Mouse (Mus musculus): ENCODE data around the gene Tmem273. TPM values are rescaled to one million over a fixed set of nuclear protein-coding genes. Genes with fewer than 3 reads are reported as not detected.

Gene Tmem273
- polyA plus RNA-seq, 1 experiment from 2014 or later: 0.69 TPM

DNA sequence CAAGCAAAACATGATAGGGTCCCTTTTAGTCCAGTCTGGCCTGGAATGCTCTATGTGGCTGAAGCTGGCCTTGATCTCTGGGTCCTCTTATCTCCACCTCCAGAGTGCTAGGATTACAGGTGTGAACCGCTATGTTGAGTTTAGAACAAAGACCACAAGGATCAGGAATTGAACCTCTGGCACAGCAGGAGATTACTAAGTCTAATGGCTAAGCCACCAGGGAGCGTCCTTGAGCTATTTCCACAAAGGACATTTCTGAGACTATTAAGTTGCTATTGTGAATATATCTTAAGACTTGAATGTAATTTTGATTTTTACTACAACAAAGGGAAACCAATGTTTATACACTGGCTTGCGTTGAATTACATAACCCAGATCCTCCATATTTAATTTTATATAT is 13.0 kb upstream of the Tmem273 start:
- no peak overlapping the region for H3K27ac ChIP-seq (ENCODE audit: low read length)
- ATAC-seq: no peak
- WGBS: 47% methylated on average over 3 of the region's 3 CpGs

DNA sequence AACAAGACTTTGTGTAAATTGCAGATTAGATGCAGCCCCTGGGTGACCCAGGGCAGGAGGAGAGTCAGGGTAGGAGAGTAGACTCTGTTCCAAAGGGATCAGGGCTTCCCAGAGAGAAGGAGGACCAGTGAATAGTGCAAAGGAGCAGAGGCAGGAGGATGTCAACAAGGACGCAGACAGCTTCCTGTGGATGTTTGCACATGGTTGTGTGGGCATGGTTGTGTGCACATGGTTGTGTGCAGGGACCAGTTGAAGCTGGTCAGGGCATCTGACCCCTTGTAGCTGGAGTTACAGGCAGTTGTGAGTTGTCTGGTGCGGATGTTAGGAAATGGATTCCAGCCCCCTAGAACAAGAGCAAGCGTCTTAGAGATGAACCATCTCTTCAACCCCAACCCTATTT is 12.3 kb upstream of the Tmem273 start:
- no peak overlapping the region for H3K4me2 ChIP-seq (ENCODE audit: low read length)
- H3K9ac ChIP-seq (ENCODE audit: low read depth, low read length): no peak overlapping the region
- H3K36me3 ChIP-seq (ENCODE audit: control insufficient read depth, insufficient read depth, low read length): no peaks in the 10 kb centered on the region
- no peak for ATAC-seq
- no peaks in the 10 kb centered on the region for H3K27me3 ChIP-seq (ENCODE audit: control insufficient read depth, insufficient read depth, low read depth, low read length)
- no peaks in the 10 kb centered on the region for H3K9me3 ChIP-seq (replicated peaks; ENCODE audit: control insufficient read depth, low read length, poor library complexity, severe bottlenecking)
- no peaks in the 10 kb centered on the region for H3K4me1 ChIP-seq (ENCODE audit: control insufficient read depth, insufficient read depth, low read length)
- H3K27ac ChIP-seq (ENCODE audit: low read length): no peak overlapping the region
- WGBS: 89% methylated on average over 3 of the region's 3 CpGs
- H3K4me3 ChIP-seq (ENCODE audit: low read depth, low read length): no peak overlapping the region

More for the DNA sequence above, 13.0 kb upstream of the Tmem273 start:
- Histone ChIP-seq H3K27me3 (ENCODE audit: control insufficient read depth, insufficient read depth, low read depth, low read length) (no peaks in the 10 kb centered on the region), H3K9ac (ENCODE audit: low read depth, low read length) (no peak overlapping the region), H3K9me3 (replicated peaks; ENCODE audit: control insufficient read depth, low read length, poor library complexity, severe bottlenecking) (no peaks in the 10 kb centered on the region), H3K36me3 (ENCODE audit: control insufficient read depth, insufficient read depth, low read length) (no peaks in the 10 kb centered on the region), H3K4me2 (ENCODE audit: low read length) (no peak overlapping the region), H3K4me3 (ENCODE audit: low read depth, low read length) (no peak overlapping the region), H3K4me1 (ENCODE audit: control insufficient read depth, insufficient read depth, low read length) (no peaks in the 10 kb centered on the region)

DNA sequence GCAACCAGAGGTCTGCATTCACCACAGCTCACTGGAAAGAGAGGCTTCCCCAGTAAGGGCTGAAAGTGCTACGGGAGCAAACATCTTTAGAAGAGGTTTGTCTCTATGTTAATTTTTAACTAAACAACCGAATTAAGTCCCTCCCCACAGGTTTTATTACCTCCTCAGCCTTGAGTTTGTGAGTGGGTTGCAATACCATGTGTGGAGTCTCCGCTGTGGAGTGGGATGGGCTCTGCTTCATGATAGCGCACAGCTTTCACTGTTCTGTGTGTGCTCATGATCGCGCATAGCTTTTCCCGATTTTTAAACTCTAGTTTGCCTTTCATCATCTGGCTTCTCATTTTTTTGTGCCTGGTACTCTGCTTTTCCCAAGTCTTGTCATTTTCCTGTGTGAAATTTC is 9.7 kb upstream of the Tmem273 start:
- WGBS: 91% methylated on average over 7 of the region's 7 CpGs
- no peak for ATAC-seq

DNA sequence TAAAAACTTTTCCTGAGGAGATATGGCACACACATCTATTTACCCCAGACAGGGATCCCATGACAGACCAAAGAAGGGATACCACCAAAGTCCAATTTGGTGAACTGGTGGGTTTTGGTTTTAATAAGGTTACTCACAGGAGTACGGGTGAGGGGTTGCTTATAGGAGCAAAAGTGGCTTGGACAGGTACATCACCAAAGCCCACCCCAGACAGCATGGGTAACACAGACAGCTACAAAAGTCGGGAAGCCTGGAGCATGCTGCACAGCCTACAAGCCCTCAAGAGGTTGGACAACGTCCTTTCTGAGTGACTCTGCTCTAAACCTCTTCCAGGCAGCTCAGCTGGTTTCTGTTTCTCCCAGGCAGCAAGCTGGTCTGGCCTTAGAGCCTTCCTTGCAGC is 7.4 kb upstream of the Tmem273 start:
- Histone ChIP-seq H3K27ac (ENCODE audit: low read length) (no peak overlapping the region), H3K27me3 (ENCODE audit: control insufficient read depth, insufficient read depth, low read depth, low read length) (no peaks in the 10 kb centered on the region), H3K36me3 (ENCODE audit: control insufficient read depth, insufficient read depth, low read length) (no peaks in the 10 kb centered on the region), H3K4me1 (ENCODE audit: control insufficient read depth, insufficient read depth, low read length) (no peaks in the 10 kb centered on the region), H3K9ac (ENCODE audit: low read depth, low read length) (no peak overlapping the region), H3K9me3 (replicated peaks; ENCODE audit: control insufficient read depth, low read length, poor library complexity, severe bottlenecking) (no peaks in the 10 kb centered on the region), H3K4me2 (ENCODE audit: low read length) (no peak overlapping the region), H3K4me3 (ENCODE audit: low read depth, low read length) (no peak overlapping the region)
- ATAC-seq: no peak
- 87% methylated on average over 3 of the region's 3 CpGs for WGBS

More for the DNA sequence above, 9.7 kb upstream of the Tmem273 start:
- H3K4me3 ChIP-seq (ENCODE audit: low read depth, low read length): no peak overlapping the region
- no peaks in the 10 kb centered on the region for H3K36me3 ChIP-seq (ENCODE audit: control insufficient read depth, insufficient read depth, low read length)
- H3K4me2 ChIP-seq (ENCODE audit: low read length): no peak overlapping the region
- no peak overlapping the region for H3K9ac ChIP-seq (ENCODE audit: low read depth, low read length)
- H3K4me1 ChIP-seq (ENCODE audit: control insufficient read depth, insufficient read depth, low read length): no peaks in the 10 kb centered on the region
- no peaks in the 10 kb centered on the region for H3K27me3 ChIP-seq (ENCODE audit: control insufficient read depth, insufficient read depth, low read depth, low read length)
- no peak overlapping the region for H3K27ac ChIP-seq (ENCODE audit: low read length)
- H3K9me3 ChIP-seq (replicated peaks; ENCODE audit: control insufficient read depth, low read length, poor library complexity, severe bottlenecking): no peaks in the 10 kb centered on the region

DNA sequence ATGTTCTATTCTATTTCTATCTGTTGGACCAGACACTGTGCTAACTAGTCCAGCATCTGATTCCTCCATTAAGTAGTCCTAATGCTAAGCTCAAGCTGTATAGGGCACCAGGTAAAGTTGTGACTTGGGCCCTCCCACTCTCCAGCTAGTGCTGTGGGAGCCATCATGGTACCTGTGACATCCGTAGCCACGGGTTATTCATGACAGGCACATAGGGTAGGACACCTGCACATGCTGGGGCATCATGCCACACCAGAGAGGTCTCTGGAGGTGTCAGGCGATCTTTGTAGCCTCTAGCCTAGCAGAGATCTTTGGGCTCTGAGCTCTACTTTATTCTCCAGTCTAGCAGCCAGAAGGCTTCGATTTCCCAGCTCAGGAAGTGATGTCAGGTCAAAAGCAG is 2.9 kb upstream of the Tmem273 start:
- Histone ChIP-seq H3K27ac (ENCODE audit: low read length) (no peak overlapping the region), H3K9ac (ENCODE audit: low read depth, low read length) (no peak overlapping the region), H3K9me3 (replicated peaks; ENCODE audit: control insufficient read depth, low read length, poor library complexity, severe bottlenecking) (no peaks in the 10 kb centered on the region), H3K4me2 (ENCODE audit: low read length) (no peak overlapping the region), H3K4me3 (ENCODE audit: low read depth, low read length) (no peak overlapping the region), H3K27me3 (ENCODE audit: control insufficient read depth, insufficient read depth, low read depth, low read length) (no peaks in the 10 kb centered on the region), H3K36me3 (ENCODE audit: control insufficient read depth, insufficient read depth, low read length) (no peaks in the 10 kb centered on the region), H3K4me1 (ENCODE audit: control insufficient read depth, insufficient read depth, low read length) (no peaks in the 10 kb centered on the region)
- no peak for ATAC-seq
- WGBS: 90% methylated on average over 4 of the region's 4 CpGs

DNA sequence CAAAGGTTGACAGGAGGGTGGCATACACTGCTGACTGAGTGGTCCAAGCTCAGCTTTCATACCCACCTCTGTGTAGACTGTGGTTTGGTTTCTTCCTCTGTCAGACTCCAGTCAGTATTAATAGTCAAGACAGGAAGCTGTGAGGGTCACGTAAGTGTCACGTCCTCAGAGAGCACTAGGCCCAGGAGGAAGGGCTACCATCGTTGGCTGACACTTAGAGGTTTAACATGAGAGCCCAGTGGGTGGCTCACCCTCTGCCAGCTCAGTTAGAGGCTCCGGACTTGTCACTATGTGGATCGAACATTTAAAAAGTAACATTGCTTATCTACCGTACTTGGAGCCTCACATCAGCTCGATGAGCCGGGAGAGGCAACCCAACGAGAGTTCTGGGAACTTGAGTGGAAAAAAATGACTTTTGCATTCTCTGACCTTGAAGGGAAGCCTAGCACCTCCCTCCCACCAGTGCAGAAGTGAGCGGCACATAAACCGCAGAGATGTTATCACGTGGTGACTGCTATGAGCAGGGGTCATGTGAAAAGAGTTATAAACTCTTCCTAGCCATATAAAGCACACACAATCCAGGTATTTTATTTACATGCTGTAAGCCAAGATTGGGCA is 1.5 kb upstream of the Tmem273 start:
- H3K9ac ChIP-seq (ENCODE audit: low read depth, low read length): no peak overlapping the region
- H3K27me3 ChIP-seq (ENCODE audit: control insufficient read depth, insufficient read depth, low read depth, low read length): no peaks in the 10 kb centered on the region
- 82% methylated on average over 12 of the region's 12 CpGs for WGBS
- no peak for ATAC-seq
- H3K4me2 ChIP-seq (ENCODE audit: low read length): no peak overlapping the region
- H3K4me3 ChIP-seq (ENCODE audit: low read depth, low read length): no peak overlapping the region
- H3K9me3 ChIP-seq (replicated peaks; ENCODE audit: control insufficient read depth, low read length, poor library complexity, severe bottlenecking): no peaks in the 10 kb centered on the region
- H3K4me1 ChIP-seq (ENCODE audit: control insufficient read depth, insufficient read depth, low read length): no peaks in the 10 kb centered on the region
- H3K27ac ChIP-seq (ENCODE audit: low read length): no peak overlapping the region
- no peaks in the 10 kb centered on the region for H3K36me3 ChIP-seq (ENCODE audit: control insufficient read depth, insufficient read depth, low read length)

DNA sequence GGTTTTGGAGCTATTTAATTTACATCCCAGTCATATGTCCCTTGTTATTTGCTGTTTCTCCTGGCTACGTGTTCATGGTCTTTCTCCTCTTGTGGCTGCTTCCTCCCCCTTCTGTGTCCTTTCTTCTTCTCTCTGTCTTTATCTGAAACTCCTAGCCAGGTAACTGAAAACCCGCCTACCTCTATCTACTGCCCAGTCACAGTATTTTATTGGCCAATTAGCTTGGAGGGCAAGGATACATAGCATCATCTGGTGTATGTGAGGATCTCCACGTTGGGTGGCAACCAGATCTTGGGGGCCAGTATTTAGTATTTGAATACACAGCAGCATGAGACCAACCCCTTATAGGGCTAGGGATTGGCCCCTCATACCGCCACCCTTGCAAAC is 1.0 kb upstream of the Tmem273 start:
- no peaks in the 10 kb centered on the region for H3K4me1 ChIP-seq (ENCODE audit: control insufficient read depth, insufficient read depth, low read length)

DNA sequence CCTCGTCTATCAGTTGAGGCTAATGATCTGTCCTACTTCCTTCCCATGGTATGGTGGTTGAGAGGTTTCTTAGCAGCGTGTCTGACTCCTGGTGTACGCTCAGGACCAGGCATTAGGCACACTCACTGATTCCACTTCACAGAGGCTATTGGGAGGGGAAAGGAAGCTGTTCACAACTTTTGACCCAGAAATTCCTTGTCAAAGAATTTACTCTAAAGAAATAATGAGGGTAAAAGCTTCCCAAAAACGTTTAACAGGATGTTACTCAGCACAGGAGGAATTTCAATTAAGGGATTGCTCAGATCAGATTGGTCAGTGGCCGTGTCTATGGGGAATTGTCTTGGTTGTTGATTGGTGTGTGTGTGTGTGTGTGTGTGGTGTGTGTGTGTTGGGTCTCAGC is 1.9 kb downstream of the Tmem273 start:
- Histone ChIP-seq H3K9ac (ENCODE audit: low read depth, low read length) (no peak overlapping the region), H3K4me1 (ENCODE audit: control insufficient read depth, insufficient read depth, low read length) (no peaks in the 10 kb centered on the region), H3K36me3 (ENCODE audit: control insufficient read depth, insufficient read depth, low read length) (no peaks in the 10 kb centered on the region), H3K27me3 (ENCODE audit: control insufficient read depth, insufficient read depth, low read depth, low read length) (no peaks in the 10 kb centered on the region), H3K4me3 (ENCODE audit: low read depth, low read length) (no peak overlapping the region), H3K27ac (ENCODE audit: low read length) (no peak overlapping the region), H3K4me2 (ENCODE audit: low read length) (no peak overlapping the region), H3K9me3 (replicated peaks; ENCODE audit: control insufficient read depth, low read length, poor library complexity, severe bottlenecking) (no peaks in the 10 kb centered on the region)
- 64% methylated on average over 5 of the region's 5 CpGs for WGBS
- no peak for ATAC-seq

More for the DNA sequence above, 1.0 kb upstream of the Tmem273 start:
- H3K9me3 ChIP-seq (replicated peaks; ENCODE audit: control insufficient read depth, low read length, poor library complexity, severe bottlenecking): no peaks in the 10 kb centered on the region
- no peaks in the 10 kb centered on the region for H3K36me3 ChIP-seq (ENCODE audit: control insufficient read depth, insufficient read depth, low read length)
- no peak overlapping the region for H3K27ac ChIP-seq (ENCODE audit: low read length)
- no peak overlapping the region for H3K4me2 ChIP-seq (ENCODE audit: low read length)
- no peaks in the 10 kb centered on the region for H3K27me3 ChIP-seq (ENCODE audit: control insufficient read depth, insufficient read depth, low read depth, low read length)
- no peak overlapping the region for H3K9ac ChIP-seq (ENCODE audit: low read depth, low read length)
- ATAC-seq: no peak
- WGBS: 81% methylated on average over 4 of the region's 4 CpGs
- no peak overlapping the region for H3K4me3 ChIP-seq (ENCODE audit: low read depth, low read length)

DNA sequence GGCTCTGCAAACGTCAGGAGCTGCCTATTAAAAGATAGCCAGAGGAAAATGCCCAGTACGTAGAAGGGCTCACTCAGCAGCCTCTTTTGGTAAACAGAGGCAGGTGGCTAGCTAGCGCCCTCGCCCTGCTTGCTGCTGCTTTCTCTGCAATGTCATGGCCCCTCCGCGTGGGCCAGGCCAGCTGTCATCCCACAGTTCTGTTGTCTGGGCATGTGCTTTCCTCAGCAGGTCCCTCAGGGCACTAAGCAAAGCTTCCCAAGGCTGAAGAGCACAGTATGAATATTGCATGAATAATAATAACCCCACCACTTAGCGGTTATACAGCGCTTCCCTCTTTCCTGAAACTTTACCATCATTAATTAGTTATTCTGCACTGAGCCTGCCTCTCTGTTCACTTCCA is 10.6 kb downstream of the Tmem273 start:
- Histone ChIP-seq H3K9ac (ENCODE audit: low read depth, low read length) (no peak overlapping the region), H3K36me3 (ENCODE audit: control insufficient read depth, insufficient read depth, low read length) (no peaks in the 10 kb centered on the region), H3K27me3 (ENCODE audit: control insufficient read depth, insufficient read depth, low read depth, low read length) (no peaks in the 10 kb centered on the region), H3K4me3 (ENCODE audit: low read depth, low read length) (no peak overlapping the region), H3K4me2 (ENCODE audit: low read length) (no peak overlapping the region), H3K27ac (ENCODE audit: low read length) (no peak overlapping the region), H3K9me3 (replicated peaks; ENCODE audit: control insufficient read depth, low read length, poor library complexity, severe bottlenecking) (no peaks in the 10 kb centered on the region), H3K4me1 (ENCODE audit: control insufficient read depth, insufficient read depth, low read length) (no peaks in the 10 kb centered on the region)
- 45% methylated on average over 8 of the region's 8 CpGs for WGBS
- ATAC-seq: 0 out of 2 replicates have a peak, but pooled peaks have one; percentile 32
